Mouse (Mus musculus): ENCODE measurements around the gene Mthfsd.

DNA sequence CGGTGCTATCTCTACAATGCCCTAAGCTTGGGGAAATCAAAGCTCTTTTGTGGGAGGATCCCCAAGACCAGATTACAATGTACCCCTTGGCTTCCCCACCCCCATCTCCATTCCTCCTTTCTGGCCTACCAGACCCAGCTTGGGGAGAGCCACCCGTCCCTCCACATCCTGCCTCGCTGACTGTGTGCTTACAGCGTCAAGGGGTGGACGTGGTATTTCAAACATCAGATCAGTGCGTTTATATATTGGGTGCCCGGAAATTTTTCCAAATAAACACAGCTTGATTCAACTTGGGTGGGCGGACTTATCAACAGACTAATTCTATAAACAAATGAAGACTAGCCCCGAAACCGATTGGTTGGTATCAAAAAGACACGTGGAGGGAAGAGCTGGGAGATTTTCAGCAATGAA, 19.1 kb upstream of the Mthfsd start:
- TF ChIP-seq POLR2A (IDR thresholded peaks at IDR 0.05; ENCODE audit: borderline replicate concordance, extremely low read depth, low read depth, low read length): no peak
- no peak for TF ChIP-seq CTCF (IDR thresholded peaks at IDR 0.05; ENCODE audit: insufficient read depth, low read length)
